ENCODE assay signal across 1 mouse cellular context in the genomic region with DNA sequence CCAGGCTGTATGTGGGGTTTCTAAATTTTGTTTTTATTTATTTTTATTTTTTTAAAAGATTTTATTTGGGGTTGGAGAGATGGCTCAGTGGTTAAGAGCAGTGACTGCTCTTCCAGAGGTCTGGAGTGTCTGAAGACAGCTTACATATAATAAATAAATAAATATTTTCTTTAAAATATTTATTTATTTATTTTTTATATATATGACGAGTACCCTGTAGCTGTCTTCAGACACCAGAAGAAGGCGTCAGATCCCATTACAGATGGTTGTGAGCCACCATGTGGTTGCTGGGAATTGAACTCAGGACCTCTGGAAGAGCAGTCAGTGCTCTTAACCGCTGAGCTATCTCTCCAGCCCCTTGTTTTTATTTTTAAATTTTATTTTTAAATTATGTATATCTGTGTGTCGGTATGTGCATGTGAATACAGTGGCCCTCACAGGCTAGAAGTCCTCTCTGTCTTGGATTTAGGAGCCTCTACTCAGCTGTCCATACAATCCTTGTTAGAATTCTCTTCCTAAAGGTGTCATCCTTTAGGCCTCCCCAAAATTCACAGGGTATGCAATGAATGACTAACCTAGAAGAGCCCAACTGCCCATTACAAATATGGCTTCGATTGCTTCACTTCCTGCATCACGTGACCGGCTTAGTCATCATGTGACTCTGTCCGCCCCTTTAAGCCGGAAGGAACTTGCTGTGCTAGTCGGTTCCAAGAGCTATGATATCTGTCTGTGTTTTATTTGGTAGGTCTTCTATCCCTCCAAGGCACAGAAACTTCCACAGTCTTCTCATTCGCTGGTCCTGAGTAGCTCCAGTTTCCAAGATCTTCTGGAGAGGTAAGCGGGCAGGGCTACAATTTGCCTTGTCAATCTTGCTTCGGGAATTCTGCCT.
TF ChIP-seq lines count a peak whose summit lies in the region.

Gba (plus strand) TSS at position 676 of the 889 bp plus-strand sequence.

TF ChIP-seq in MEL, 35 proteins besides CTCF, POLR2A, EP300 and RAD21 (continued from another document):
- peak; percentile 99 for TF ChIP-seq USF1 (IDR thresholded peaks at IDR 0.05; ENCODE audit: low read depth, low read length)
- TF ChIP-seq RCOR1 (IDR thresholded peaks at IDR 0.05; ENCODE audit: low read depth, low read length) = peak; percentile 64
- peak; percentile 99 for TF ChIP-seq HCFC1 (IDR thresholded peaks at IDR 0.05; ENCODE audit: low read depth, low read length)
- no peak for TF ChIP-seq ZKSCAN1 (IDR thresholded peaks at IDR 0.05; ENCODE audit: low read depth, low read length)
- peak; percentile 80; the same call in 1 of the 2 replicates for TF ChIP-seq BHLHE40 (IDR thresholded peaks at IDR 0.05; ENCODE audit: borderline replicate concordance, low read depth, low read length)
